Mouse (Mus musculus): ENCODE data around the gene Ifit1bl2.
"Not testable (repeated sequence)": the region's sequence is repeated elsewhere in the genome, so short reads cannot be mapped to it uniquely, and the experiment has no call there.

The Ifit1bl2 gene

DNA sequence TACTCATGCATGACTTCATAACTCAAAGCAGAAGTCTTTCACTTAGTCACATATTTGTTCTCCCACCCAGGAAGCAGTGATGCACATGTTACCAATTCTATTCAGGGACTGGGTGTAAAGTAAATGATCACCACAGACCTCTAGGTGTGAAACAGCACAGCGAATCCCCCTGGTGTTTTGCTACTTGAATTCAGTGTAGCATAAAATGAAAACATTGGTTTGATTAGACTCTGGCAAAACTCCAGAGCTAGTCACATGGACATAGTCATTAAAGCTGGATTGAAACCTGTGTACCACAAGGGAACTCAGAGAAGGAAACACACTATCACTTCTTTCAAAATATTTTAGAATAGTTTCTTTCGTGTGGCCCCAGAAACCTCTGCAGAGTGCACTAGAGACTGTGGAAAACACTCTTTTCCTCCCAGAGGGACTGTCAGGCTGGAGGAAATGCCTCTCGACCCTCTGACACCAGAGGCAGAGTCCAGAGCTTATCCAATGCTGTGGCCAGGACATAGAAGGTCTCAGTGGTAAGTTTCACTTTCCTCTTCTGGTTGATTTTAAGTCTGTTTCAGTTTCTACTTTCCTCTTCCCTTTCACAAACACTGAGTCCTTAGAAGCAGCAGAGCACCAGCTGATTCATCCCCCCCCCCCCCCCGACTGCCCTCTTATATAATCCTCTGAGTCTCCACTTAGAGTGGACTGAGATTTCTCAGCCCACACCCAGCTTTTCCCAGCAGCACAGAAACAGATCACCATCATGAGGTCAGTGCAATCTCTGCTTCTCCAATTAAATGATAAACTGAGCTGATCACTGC lies 33.1 kb downstream of the Ifit1bl2 start, which contains the start of gene Ifit3b:
Gene Ifit3b, plus strand, starts transcription at position 734 of the 815 bp plus-strand sequence.
- not testable (repeated sequence) for DNase-seq

- DNase-seq: no peak
These were observed 35.1 kb downstream of the Ifit1bl2 start for GRCm38 (mm10) chr19:34605472-34605871.

DNA sequence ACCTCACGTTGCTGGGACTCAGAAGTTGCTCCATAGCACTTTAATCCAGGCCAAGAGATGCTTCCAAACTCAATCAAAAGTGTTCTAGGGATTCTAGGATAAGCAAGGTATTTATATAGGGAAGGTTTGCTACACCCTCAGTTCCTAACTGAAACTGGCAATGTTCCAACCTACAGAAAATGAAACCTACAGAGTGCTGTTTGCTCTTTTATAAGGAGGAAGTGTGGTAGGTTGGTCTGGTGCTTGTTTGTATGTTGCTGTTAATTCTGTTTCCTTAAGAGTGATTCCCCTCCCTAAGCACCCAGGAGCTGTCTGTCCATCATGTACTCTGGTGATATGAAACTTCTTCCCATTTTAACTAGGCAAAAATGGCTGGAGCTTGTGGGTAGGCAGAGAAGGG lies 38.7 kb downstream of the Ifit1bl2 start, which contains the start of gene Ifit1bl1:
Gene Ifit1bl1, minus strand, starts transcription at position 69 of the 400 bp plus-strand sequence.
- not testable (repeated sequence) for DNase-seq

GRCm38 (mm10) chr19:34599250-34599649 lies 41.3 kb downstream of the Ifit1bl2 start:
- DNase-seq: not testable (repeated sequence)

- DNase-seq: peak; percentile 34
These were observed 42.2 kb downstream of the Ifit1bl2 start for GRCm38 (mm10) chr19:34598341-34598740.

GRCm38 (mm10) chr19:34596811-34597210 lies 43.7 kb downstream of the Ifit1bl2 start:
- no peak for DNase-seq

- DNase-seq: not testable (repeated sequence)
These were observed 46.0 kb downstream of the Ifit1bl2 start for GRCm38 (mm10) chr19:34594523-34594922.

- DNase-seq: no peak
These were observed 47.1 kb downstream of the Ifit1bl2 start for GRCm38 (mm10) chr19:34593456-34593855.

GRCm38 (mm10) chr19:34588959-34589358 lies 51.6 kb downstream of the Ifit1bl2 start:
- no peak for DNase-seq

DNA sequence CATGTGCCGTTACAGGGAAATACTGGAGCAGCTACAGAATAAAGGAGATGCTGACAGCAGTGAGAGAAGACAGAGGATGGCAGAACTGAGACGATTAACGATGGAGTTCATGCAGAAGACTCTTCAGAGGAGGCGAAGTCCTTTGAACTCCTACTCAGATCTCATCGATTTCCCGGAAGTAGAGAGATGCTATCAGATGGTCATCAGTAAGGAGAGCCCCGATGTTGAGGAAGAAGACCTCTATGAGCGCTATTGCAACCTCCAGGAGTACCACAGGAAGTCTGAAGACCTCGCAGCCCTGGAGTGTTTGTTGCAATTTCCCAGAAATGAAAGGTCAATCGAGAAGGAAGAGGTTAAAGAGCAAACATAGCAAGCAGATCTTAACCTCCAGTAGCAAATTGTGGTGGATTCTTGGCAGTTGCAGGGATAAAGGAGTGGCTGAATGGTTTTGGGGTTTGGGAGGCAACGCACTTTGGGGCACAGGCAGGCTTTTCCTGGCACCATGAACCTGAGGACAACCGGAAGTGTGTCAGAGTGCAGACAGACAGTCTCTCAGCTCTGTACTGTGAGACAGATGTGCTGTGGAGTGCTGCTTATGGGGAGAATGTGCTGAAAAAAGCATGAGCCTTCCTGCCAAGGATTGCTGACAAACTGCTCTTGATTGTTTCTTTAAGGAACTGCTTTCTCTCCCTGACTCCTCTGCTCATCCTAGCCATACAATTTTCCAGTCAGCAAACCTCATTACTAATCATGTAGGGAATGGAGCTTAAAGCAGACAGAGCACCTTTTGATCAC lies 52.4 kb downstream of the Ifit1bl2 start:
- DNase-seq: not testable (repeated sequence)

- DNase-seq: not testable (repeated sequence)
These were observed 54.6 kb downstream of the Ifit1bl2 start for GRCm38 (mm10) chr19:34585740-34586458.

DNA sequence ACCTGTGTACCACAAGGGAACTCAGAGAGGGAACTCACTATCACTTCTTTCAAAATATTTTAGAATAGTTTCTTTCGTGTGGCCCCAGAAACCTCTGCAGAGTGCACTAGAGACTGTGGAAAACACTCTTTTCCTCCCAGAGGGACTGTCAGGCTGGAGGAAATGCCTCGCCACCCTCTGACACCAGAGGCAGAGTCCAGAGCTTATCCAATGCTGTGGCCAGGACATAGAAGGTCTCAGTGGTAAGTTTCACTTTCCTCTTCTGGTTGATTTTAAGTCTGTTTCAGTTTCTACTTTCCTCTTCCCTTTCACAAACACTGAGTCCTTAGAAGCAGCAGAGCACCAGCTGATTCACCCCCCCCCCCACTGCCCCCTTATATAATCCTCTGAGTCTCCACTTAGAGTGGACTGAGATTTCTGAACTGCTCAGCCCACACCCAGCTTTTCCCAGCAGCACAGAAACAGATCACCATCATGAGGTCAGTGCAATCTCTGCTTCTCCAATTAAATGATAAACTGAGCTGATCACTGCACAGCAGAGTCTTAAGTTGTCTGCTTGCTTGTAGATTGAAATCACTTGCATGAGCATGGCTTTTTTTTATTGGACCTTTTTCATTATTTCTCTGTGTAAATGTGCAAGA lies 57.3 kb downstream of the Ifit1bl2 start, which contains the start of gene Ifit3:
Gene Ifit3, plus strand, starts transcription at position 406 of the 641 bp plus-strand sequence.
- DNase-seq: not testable (repeated sequence)

GRCm38 (mm10) chr19:34582696-34583095 lies 57.8 kb downstream of the Ifit1bl2 start:
- DNase-seq: not testable (repeated sequence)

DNA sequence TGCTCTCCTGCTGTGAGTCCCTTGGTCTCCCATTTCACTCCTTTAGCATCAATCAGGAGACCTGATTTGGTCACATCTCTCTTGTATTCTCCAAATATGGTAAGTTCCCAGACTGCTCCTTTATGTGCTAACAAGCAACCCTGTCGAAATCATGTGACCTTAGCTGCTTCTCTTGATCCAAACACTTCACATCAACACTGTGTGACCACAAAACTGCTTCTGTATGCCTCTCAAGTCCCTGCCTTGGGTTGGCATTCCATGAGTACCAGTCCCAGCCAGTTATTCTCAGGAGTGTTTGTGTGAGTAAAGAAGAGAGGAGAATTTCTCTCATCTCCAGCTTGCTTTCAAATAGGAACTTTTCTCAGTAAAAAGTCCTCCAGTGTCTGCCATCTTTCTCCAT lies 63.4 kb downstream of the Ifit1bl2 start:
- DNase-seq: no peak

GRCm38 (mm10) chr19:34573650-34574049 lies 66.9 kb downstream of the Ifit1bl2 start:
- DNase-seq: no peak

DNA sequence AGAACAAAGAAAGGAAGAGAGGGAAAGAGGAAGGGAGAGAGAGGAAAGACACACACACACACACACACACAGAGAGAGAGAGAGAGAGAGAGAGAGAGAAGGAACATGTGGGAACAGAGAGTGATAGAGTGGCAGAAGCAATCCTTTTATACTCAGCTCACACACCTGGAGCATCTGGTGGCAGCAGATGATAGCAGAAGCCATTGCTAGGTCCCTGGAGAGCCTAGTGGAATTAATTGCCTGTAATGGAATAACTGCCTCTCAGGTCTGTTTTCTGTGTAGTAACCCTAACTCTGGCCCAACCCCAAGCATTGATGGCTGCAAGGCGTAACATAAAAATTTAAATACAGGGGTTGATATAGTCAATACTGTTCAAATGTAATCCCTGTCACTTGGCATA lies 69.5 kb downstream of the Ifit1bl2 start:
- no peak for DNase-seq

DNA sequence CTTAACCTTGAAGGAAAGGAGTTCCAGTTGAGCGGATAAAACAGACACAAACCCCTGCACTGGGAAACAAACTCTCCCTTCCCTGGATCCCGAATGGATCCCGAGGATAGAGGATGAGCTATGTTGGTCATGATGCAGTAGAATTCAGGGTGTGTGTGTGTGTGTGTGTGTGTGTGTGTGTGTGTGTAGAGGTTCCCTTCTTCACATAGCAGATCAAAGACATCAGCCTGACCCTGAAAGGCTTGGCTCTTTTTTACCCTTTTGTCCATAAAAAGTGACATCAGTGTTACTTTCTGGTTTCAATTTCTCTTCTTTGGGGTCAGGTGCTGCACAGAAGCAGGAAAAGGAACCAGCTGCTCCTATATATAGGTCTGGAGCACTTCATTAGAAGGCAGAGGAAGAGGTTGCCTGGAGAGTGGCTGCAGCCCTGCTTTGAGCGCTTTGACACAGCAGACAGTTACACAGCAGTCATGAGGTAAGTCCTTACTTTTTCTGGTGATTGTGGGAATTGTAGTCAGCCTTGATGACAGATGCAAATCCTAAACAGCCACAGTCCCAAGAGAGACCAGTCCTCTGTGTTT lies 70.6 kb downstream of the Ifit1bl2 start:
- DNase-seq: no peak

DNA sequence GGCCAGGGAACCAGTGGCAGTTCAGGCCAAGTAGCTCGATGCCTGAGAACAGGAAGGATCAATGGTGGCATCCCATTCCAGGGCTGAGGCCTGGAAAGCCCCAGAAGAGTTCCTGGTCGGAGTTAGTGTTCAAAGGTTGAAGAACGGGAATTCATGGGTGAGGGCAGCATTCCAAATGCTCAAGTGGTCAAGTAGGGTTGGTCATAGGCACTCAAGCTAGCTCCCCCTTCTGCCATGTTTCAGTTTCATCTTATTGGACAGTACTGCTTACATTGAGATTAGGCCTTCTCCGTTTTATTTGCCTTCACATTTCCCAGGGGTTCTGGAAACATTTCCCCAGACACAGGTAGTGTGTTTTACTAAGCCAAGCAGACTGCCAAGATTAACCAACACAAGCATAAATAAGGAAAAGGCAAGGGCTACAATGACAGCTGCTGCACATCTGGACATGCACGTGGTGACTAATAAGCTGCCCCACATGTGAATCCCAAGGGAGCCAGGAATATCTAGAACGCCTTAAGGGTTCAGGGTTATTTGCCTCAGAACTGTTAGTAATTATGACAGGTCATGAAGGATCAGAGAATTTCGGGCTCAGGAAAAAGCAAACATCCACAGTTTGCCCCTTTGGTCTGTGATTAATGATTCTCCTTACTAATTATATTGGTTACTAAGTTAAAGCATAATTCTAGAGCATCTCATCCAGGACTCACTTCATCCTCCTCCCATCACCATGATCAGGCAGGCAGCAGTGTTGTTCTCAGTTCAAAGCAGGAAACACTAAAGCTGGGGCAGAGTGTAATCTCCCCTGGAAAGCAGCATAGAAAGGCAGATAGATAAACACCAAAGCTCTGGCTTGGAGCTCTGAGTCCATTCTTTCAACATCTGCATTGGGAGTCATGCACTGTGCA lies 71.3 kb downstream of the Ifit1bl2 start:
- DNase-seq: no peak

All from cerebellum, adult 9-11 months (tissue).